Mouse (Mus musculus): ENCODE data around the gene Fndc3a.

Fndc3a gene

GRCm38 (mm10) chr14:72709710-72710340 lies at the start of gene Fndc3a:
TSS of gene Fndc3a (minus strand) at chr14:72710003.
- DNase-seq: peak; percentile 84 to 85

- DNase-seq: no peak
These were observed 43.1 kb upstream of the Fndc3a start for GRCm38 (mm10) chr14:72752893-72753292.

- no peak for DNase-seq
These were observed 40.8 kb upstream of the Fndc3a start for GRCm38 (mm10) chr14:72750426-72751182.

DNA sequence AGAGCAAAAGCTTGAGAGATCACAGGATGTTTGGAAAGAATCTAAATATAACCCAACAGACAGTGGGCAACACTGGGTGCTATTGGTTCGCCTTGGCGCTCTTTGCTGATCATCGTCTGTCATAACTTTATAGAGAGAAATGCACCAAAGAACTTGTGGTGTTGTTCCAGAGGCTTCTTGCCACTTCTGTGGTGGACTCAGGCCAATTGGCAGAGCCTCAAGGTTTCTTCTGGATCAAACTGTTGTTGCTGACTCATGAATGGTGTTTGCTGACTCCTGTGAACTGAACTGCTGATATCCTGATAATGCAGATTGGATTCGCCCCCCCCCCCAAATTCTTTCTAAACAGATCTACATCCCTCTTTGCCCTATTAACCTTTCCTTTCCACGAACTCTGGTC lies 38.5 kb upstream of the Fndc3a start:
- DNase-seq: no peak

- DNase-seq: no peak
These were observed 31.9 kb upstream of the Fndc3a start for GRCm38 (mm10) chr14:72741667-72742066.

DNA sequence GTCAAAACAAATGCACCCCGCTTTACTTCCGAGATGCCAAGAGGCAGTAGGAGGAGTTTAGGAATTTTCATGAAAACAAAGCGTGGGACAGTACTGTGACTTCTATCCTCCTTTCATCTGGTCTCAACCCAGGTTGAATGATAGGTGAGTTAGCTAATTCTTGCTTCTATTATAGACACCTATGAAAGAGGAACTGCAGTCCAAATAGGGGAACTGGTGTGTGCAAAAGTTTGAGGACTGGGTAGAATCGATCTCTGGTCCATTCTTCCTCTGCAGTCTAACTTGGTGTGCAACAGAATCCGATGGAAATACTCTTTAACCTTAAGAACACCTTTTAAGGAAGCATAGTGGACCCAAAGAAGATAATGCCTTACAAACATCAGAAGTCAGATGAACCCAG lies 30.5 kb upstream of the Fndc3a start:
- no peak for DNase-seq

- no peak for DNase-seq
These were observed 29.8 kb upstream of the Fndc3a start for GRCm38 (mm10) chr14:72739484-72740208.

DNA sequence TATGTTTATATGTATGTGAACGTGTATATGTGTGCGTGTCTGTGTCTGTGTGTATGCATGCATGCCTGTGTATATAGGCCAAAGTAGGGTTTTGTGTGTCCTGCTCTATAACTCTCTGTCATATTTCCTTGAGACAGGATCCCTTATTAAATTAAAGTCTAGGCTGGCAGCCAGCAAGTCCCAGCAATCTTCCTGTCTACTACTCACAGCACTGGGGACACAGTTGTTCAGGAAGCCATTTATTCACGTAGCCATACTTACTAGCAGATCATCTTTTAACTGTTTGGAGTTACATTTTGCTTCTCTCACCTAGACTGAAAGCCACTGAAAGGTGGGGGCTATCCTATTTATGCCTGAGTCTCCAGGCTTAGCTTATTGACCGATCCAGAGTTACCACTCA lies 29.0 kb upstream of the Fndc3a start:
- DNase-seq: no peak

DNA sequence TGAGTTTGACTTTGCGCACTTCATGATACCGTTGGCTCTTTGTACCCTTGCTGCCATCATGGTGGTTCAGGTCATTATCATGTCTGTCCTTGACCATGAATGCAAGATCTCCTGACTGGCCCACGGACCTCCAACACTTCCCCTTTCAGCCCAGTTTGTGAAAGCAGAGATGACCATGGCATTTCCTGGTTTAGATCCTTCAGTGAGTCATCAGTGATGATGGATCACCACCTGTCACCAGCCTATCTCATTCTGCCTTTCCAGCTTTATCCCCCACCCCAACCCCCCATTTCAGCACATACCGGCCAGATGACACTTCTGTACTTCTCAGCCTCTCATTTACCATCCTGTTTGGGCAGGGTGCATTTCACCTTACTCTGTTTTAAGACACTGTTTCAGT lies 28.4 kb upstream of the Fndc3a start:
- DNase-seq: no peak

GRCm38 (mm10) chr14:72725865-72726264 lies 16.1 kb upstream of the Fndc3a start:
- DNase-seq: no peak

- DNase-seq: no peak
These were observed 12.7 kb upstream of the Fndc3a start for GRCm38 (mm10) chr14:72722274-72723053.

DNA sequence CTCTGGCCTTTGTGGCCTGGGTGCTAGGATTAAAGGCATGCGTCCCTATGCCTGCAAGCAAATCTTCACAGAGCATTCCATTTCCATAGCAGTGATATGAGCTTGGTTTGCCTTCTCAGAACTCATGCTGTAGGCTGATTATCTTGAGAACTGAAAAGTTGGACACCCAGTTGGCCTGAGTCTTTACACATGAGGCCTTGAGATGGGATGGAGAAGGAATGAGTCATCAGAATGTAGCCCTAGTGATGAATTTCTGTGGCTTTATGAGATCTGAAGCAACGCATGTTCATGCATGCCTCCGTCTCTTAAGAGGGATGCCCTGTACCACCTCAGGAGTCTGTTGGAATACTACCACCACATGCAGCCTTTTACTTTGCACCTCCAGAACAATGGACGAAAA lies 6.4 kb upstream of the Fndc3a start:
- no peak for DNase-seq

DNA sequence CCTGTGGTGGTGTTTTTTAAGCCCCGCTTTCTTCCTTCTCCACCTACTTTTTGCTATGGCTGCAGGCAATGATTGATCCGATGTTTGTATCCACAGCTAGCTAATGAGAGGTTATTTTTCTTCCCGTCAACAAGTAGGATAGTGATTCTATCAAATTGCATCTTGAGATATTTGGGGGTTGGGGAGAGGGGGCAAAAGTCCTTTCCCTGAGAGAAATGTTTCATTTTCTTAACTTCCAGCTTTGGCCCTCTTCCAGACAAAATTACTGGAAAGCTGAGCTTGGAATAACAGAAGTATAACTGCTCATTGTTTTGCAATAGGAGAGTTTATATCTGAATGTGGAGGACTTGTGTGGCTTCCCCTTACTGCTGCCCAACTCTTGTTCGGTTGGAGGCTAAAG lies 1.3 kb upstream of the Fndc3a start:
- DNase-seq: no peak

DNA sequence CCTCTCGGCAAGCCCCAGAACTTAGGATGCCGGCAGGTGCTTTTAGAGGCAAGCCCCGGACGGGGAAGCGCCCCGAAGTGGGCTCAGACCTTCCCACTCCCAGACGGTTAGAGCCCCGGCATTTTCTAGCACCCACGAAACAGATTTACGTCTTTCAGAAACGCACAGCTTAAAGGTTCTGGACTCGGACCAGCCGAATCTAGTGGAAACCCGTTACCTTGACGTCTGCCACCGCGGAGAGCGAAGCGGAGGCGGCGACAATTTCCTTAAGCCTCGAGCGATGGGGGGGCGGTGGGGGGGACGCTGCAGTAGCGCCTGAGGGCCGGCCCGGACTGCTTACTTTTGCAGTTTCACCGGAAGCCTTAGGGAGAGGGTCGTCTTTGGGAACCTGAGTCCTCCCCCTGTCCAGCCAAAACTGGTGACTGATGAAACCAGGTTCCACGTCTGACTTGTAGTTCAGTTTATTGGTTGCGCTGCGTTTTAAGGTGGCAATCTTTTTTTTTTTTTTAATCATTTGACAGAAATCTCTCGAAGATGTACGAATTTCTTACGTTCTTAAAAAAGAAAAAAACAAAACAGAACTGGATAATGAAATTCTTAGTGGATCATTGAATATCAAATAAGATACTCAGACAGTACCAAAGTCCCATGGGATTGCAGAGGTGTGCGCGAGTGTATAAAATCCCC lies 681 bp upstream of the Fndc3a start:
- peak; percentile 28 to 38 for DNase-seq

DNA sequence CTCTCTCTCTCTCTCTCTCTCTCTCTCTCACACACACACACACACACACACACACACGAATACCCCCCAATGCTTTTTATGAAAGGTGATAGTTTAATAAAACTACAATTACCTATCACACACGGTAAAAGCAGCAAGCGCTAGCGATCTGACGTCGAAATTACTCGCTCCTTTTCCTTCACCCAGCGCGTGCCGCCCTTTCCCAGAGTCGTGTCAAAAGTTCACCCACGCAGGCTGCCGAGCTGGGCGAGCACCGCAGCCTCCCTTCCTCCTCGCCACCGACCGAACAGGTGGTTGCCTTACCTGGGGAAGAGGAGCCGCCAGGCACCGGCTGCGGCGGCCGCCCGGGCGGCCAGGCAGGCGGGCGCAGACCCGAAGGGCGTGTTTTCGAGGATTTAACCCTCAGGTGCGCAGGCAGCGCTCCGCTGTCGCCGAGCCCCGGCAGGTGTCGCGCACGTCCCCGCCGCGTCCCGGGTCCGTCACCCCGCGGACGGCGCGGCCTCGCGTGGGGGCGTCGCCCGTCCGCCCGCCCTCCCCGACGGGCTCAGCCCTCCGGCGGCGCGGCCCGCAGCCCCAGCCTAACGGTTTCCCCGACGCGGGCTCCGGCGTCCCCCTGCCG lies 603 bp downstream of the Fndc3a start:
- peak; percentile 70 to 75 for DNase-seq

- DNase-seq: peak in 1 of 2 experiments; percentile 10
These were observed 1.2 kb downstream of the Fndc3a start for GRCm38 (mm10) chr14:72708581-72708991.

DNA sequence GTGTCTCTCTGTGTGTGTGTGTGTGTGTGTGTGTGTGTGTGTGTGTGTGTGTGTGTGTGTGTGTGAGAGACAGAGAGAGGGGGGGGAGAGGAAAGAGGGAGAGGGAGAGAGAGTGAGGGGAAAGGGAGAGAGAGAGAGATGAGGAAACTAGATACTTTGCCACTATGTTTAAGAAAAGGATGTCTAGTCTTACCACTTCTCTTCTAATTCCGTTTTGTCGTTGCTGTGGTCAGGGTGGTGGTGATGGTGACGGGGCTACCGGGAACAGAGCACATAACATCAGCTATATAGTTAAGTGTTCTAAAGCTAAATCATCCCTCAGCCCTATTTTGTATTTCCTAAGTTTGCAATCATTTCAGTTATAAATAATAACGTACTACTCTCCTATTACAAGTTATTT lies 9.7 kb downstream of the Fndc3a start:
- DNase-seq: no peak

DNA sequence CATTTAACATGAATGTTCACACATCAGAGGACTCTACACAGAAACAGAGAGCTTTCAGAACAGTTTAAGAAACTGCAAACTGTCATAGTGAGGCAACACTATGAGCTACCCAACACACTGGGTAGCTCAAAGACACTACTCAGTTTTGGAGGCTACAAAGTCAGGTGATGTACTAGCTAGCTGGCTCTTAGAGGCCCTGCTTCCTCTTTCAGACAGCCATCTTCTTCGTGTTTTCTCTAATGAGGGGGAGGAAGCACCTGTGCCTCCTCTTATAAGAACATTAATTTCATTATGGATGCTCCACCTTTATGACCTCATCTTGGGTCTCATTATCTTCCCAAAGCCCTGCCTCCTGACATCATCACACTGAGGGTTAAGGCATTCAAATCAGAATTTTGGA lies 18.4 kb downstream of the Fndc3a start:
- DNase-seq: no peak

GRCm38 (mm10) chr14:72689525-72689924 lies 20.3 kb downstream of the Fndc3a start:
- no peak for DNase-seq

DNA sequence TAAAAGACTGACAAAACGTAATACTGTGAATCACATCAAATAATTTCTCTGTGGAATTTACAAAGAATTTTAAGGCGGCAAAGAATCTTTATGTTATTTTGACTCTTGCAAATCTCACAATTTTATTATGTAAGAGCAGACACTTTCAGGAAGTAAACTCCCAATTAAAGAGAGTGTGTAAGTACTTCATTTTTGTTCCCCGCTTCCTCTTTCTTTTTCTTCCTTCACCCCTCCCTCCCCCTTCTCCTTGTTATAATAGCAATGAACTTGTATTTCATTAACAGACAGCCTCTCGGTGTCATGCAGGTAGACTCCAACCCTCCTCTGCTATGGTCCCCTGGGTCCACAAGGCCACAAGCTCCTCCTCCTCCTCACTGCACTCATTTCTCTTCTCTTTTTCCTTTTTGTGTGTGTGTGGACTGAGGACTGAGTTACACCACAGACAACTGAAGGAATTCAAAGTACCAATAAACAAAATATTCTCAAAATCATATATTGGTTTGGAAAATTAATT lies 24.9 kb downstream of the Fndc3a start:
- no peak for DNase-seq

DNA sequence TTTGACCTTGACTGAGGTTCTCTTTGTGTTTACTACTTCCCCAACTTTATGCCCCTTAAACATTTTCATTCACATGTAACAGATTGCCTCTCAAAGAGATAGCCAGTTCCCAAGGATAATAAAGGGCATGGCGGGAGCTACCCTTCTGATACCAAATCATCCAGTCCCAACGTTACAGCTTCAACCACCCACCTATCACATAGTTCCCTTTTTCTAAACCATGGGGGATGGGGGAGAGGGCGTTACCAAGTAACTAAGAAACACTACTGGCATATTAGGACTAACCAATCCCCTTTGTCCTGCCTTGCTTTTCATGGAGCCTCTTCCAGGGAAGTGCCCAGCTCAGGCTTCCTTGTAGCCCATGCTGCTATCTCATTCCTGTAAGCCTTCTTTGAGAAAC lies 32.6 kb downstream of the Fndc3a start:
- no peak for DNase-seq

- peak in 1 of 2 experiments; percentile 2 for DNase-seq
These were observed 37.9 kb downstream of the Fndc3a start for GRCm38 (mm10) chr14:72671911-72672310.
